Mouse (Mus musculus) right cerebral cortex, postnatal 36 days (tissue): ENCODE measurements at regions not wholly inside any gene's neighbourhood (a gene's known extent, or its start where the extent isn't known, plus 50 kb on each side); places are given as distances from the start of the nearest gene placed in this dataset.
A peak's percentile ranks its signal among the peaks of the same experiment; 100 is the strongest.

Experiments
- DNase-seq, 2 experiments: peaks; one replicate each; pipeline ENCODE4 v3.0.0; 2022; ENCODE audit warnings: low spot score in 2 of 2, mixed read lengths in 1 of 2

DNA sequence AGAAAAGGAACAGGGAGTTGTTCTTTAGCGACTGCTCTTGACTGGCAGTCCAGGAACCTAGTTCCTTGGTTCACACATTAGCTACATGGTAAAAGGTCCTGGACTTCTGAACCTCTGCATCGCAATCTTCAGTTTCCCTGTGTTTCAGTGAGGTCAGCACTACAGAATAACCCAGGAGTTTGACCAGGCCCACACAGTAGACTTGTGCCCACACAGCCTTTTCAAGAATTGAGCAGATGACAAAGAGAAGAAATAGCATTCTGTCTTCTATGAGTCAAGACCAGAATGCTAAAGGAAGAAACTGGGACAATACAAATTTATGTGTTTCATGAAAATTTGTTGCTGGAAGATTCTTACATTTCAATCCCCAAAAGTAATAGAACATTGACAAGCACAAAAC is 1162.7 kb upstream of the Slc39a10 start:
- peak in 1 of 2 experiments; percentile 2 for DNase-seq

DNA sequence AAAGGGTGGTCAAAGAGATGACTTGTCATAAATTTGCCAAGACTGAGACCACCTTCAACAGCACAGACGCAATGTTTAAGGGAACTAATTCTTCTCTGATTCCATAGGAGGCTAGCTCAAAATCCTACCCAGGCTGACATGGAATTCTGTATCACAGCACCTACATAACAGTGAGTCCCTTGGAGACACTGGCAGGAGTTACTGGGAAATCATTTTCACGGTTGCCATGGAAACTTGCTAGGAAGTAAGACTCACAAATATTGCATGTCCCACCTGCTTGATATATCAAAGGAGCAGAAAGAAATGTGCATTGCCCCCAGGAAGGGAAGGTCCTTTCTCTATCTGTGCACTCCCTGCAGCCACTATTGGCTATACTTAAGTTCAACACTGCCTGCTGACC is 1139.0 kb upstream of the Slc39a10 start:
- DNase-seq: no peak
